28 mouse cellular contexts compared by ENCODE assay signal in genomic region chr10:40831267-40831666, GRCm38 (mm10). TPM values are rescaled to one million over a fixed set of nuclear protein-coding genes. Genes with fewer than 3 reads are reported as not detected.
A peak's percentile ranks its signal among the peaks of the same experiment; 100 is the strongest.
DNase-seq lines count a peak whose midpoint lies in the region; ATAC-seq lines count a peak whose summit lies in the region.
"Had no signal": no experiment of that assay in that cellular context is flagged by ENCODE, and none has a peak within 500 bp of the region (broad histone marks: within the 10 kb centered on the region; RNA-seq: fewer than 3 reads in every experiment).

No protein-coding gene starts in this region.

- H3K9ac ChIP-seq in heart, embryonic 11.5 days (ENCODE audit: low read depth, low read length): no peak overlapping the region
- no peak overlapping the region for H3K9ac ChIP-seq in neural tube, embryonic 11.5 days (ENCODE audit: low read length)
- H3K9ac ChIP-seq: embryonic facial prominence, embryonic 12.5 days; forebrain, embryonic 12.5 days; forebrain, embryonic 15.5 days; heart, embryonic 13.5 days; hindbrain, embryonic 14.5 days had no signal

- peak; percentile 29 for DNase-seq in heart, adult 11 months
- peak; percentile 3 for DNase-seq in neural tube, embryonic 11.5 days (ENCODE audit: low spot score)
- no peak for DNase-seq in neural tube, embryonic 10.5 days (ENCODE audit: extremely low spot score, low spot score)
- DNase-seq in ES-CJ7 (ENCODE audit: low read depth, low spot score): peak; percentile 24
- DNase-seq in brain, adult 2 months (ENCODE audit: low read depth, low spot score): peak; percentile 56
- DNase-seq in Muller cell, postnatal 12 days (ENCODE audit: inconsistent ontology term): no peak
- DNase-seq: adrenal gland, adult 2 months; adrenal gland, postnatal 14 days; cerebellum, adult 11-12 months; cerebellum, adult 8-10 months; cerebellum, postnatal 10 days; cerebellum, postnatal 36 days; gastrocnemius, adult 2 months; gastrocnemius, postnatal 14 days; heart, adult 18-20 months; heart, postnatal 14 days; heart, postnatal 4 days had no signal

- H3K4me1 ChIP-seq in heart, embryonic 11.5 days (ENCODE audit: control insufficient read depth, insufficient read depth, low read length): no peaks in the 10 kb centered on the region
- H3K4me1 ChIP-seq in neural tube, embryonic 11.5 days (ENCODE audit: control insufficient read depth, insufficient read depth, low read length): no peaks in the 10 kb centered on the region
- H3K4me1 ChIP-seq: embryonic facial prominence, embryonic 12.5 days; forebrain, embryonic 12.5 days; forebrain, embryonic 15.5 days; heart, embryonic 13.5 days had no signal

- H3K27ac ChIP-seq in heart, embryonic 11.5 days (ENCODE audit: low read depth, low read length): no peak overlapping the region
- H3K27ac ChIP-seq in neural tube, embryonic 11.5 days (ENCODE audit: low read depth, low read length): no peak overlapping the region
- H3K27ac ChIP-seq: embryonic facial prominence, embryonic 12.5 days; forebrain, embryonic 12.5 days; forebrain, embryonic 15.5 days; gastrocnemius, adult 2 months; heart, embryonic 13.5 days; hindbrain, embryonic 14.5 days; hindbrain, postnatal 0 days had no signal

- no peak overlapping the region for H3K4me2 ChIP-seq in heart, embryonic 11.5 days
- H3K4me2 ChIP-seq in neural tube, embryonic 11.5 days (ENCODE audit: low read depth): no peak overlapping the region
- H3K4me2 ChIP-seq: embryonic facial prominence, embryonic 12.5 days; forebrain, embryonic 12.5 days; forebrain, embryonic 15.5 days; heart, embryonic 13.5 days; hindbrain, embryonic 14.5 days had no signal

- H3K27me3 ChIP-seq in heart, embryonic 11.5 days (ENCODE audit: control insufficient read depth, insufficient read depth, low read length): no peaks in the 10 kb centered on the region
- no peaks in the 10 kb centered on the region for H3K27me3 ChIP-seq in neural tube, embryonic 11.5 days (ENCODE audit: control insufficient read depth, insufficient read depth, low read length)
- H3K27me3 ChIP-seq: embryonic facial prominence, embryonic 12.5 days; forebrain, embryonic 12.5 days; forebrain, embryonic 15.5 days; heart, embryonic 13.5 days had no signal

- no peak overlapping the region for H3K4me3 ChIP-seq in heart, embryonic 11.5 days (ENCODE audit: low read depth, low read length)
- no peak overlapping the region for H3K4me3 ChIP-seq in neural tube, embryonic 11.5 days (ENCODE audit: low read depth, low read length)
- H3K4me3 ChIP-seq: embryonic facial prominence, embryonic 12.5 days; erythroblast, embryonic 14.5 days; forebrain, embryonic 12.5 days; forebrain, embryonic 15.5 days; gastrocnemius, adult 2 months; heart, embryonic 13.5 days had no signal

- no peaks in the 10 kb centered on the region for H3K9me3 ChIP-seq in heart, embryonic 11.5 days (replicated peaks; ENCODE audit: control insufficient read depth, low read length)
- no peaks in the 10 kb centered on the region for H3K9me3 ChIP-seq in neural tube, embryonic 11.5 days (ENCODE audit: control insufficient read depth, low read length)
- H3K9me3 ChIP-seq: embryonic facial prominence, embryonic 12.5 days; forebrain, embryonic 12.5 days; forebrain, embryonic 15.5 days; G1E; heart, embryonic 13.5 days had no signal

- H3K36me3 ChIP-seq in heart, embryonic 11.5 days (ENCODE audit: control insufficient read depth, insufficient read depth, low read length): peaks cover 10% of the 10 kb centered on the region; the same call in 1 of the 2 replicates
- H3K36me3 ChIP-seq in neural tube, embryonic 11.5 days (ENCODE audit: control insufficient read depth, insufficient read depth, low read length): 0 out of 2 replicates have a peak, but pooled peaks cover 2% of the 10 kb centered on the region

- ATAC-seq in heart, embryonic 11.5 days (replicated peaks; ENCODE audit: insufficient number of reproducible peaks, low FRiP score, low TSS enrichment): no peak
- ATAC-seq in neural tube, embryonic 11.5 days (ENCODE audit: insufficient read depth, low FRiP score, low TSS enrichment): no peak
- ATAC-seq: forebrain, embryonic 15.5 days; hindbrain, postnatal 0 days; inflammation-experienced regulatory T-cells, adult 6 months; intestine, embryonic 16.5 days had no signal

- 95% methylated on average over 7 of the region's 7 CpGs for WGBS in heart, embryonic 11.5 days (ENCODE audit: insufficient replicate concordance)
- 95% methylated on average over 6 of the region's 7 CpGs for WGBS in neural tube, embryonic 11.5 days

RNA-seq across cellular contexts. Expression of gene Cdc40, which starts 51.8 kb away (rescaled TPM):
- 23.3 and 26.5 TPM in 2 replicates for polyA plus RNA-seq in heart, embryonic 11.5 days (2014; fragmentation: Nextera tagmentation; extraction: Ambion mirVana)
- 36.3 and 37.8 TPM in 2 replicates for polyA plus RNA-seq in neural tube, embryonic 11.5 days (2014; fragmentation: Nextera tagmentation; extraction: Ambion mirVana)

RNA-seq across cellular contexts. Expression of gene Wasf1, which starts 52.0 kb away (rescaled TPM):
- polyA plus RNA-seq in heart, embryonic 11.5 days (2014; fragmentation: Nextera tagmentation; extraction: Ambion mirVana): 16.6 and 19.5 TPM in 2 replicates
- 60.9 and 62.6 TPM in 2 replicates for polyA plus RNA-seq in neural tube, embryonic 11.5 days (2014; fragmentation: Nextera tagmentation; extraction: Ambion mirVana)

Comparison
In these comparisons a context has a peak if more than half of its experiments do, and no peak if none do; other contexts are left out.
1. DNase-seq: peak in heart, adult 11 months (single experiment), neural tube, embryonic 11.5 days (single experiment), ES-CJ7 (single experiment) and brain, adult 2 months (single experiment); none in neural tube, embryonic 10.5 days (single experiment) and Muller cell, postnatal 12 days (single experiment).